Mouse (Mus musculus) cerebellum, adult 2 months (tissue): ENCODE data around the gene H2-Ob.

Source experiments
- CTCF ChIP-seq: fragments of 200-500 bp; IDR thresholded peaks from 2 replicates; pipeline ENCODE4 v1.5.1; 2011; ENCODE audit warnings: low read depth, mild to moderate bottlenecking, control low read depth, low read length, moderate library complexity, borderline replicate concordance; ENCODE audit not compliant: insufficient read depth
- POLR2A ChIP-seq: fragments of 200-500 bp; IDR thresholded peaks from 2 replicates; pipeline ENCODE4 v1.6.1; 2011; ENCODE audit warnings: low read length, control low read depth, borderline replicate concordance; ENCODE audit not compliant: insufficient read depth

DNA sequence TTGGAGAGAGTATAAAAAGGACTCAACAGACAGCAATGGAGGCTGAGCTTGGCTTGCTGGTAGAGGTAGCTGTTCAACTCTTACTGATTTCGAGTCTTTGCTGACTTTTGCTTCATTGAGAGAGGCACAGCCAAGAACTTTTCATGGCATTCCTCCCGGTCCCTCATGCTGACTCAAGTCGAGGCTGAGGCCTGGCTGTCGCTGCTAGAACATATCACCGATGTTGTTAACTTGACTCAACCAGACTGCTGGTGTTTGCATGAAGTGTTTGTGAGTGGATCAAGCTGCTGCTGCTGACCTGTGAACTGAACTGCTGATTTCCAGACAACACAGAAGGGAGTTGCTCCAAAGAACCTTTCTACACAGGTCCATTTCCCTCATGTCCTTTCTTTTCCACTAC is 2.0 kb upstream of the H2-Ob start:
- no peak for TF ChIP-seq POLR2A
- TF ChIP-seq CTCF: no peak
